Mouse (Mus musculus): ENCODE measurements around the gene Chrnd.

Gene Chrnd

DNA sequence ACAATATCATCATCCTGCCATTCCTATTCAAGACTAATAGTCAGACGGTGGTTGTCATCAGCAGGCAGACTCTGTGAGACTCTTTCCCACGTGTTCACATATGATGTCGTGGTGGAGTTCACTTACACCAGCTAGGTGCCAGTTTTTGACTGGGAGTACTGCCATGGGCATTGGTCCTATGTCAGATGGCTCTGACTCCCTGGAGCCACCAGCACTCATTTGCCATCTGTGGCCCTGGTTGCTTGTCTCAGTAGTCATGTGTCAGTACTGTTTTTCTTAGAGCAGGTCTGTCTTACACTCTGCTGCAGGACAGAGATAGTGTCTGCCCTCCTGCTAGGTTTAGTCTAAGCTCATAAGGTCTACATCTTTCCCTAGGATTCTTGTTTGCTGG, 36.7 kb downstream of the Chrnd start:
- no peak for DNase-seq (ENCODE audit: low spot score in 2 of 2)

DNA sequence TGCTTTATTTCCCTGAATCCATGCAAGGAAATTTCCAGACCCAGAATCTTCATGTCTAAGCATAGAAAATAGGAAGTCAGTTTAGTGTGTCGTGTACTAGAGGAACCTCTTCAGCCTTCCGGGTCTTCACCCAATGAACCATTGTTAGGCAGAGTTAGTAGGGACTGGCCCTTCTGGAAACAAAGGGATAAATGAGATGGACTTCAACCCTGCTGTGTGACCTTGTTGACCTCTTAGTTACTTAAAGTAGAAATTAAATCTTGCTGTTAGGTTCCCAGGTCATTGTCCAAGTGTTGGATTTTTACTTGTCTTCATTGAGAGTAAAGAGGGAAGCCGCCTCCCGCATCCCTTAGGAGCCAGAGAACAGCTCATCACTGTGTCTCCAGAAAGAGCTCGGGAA, 40.2 kb downstream of the Chrnd start:
- no peak for DNase-seq (ENCODE audit: low spot score in 2 of 2)

DNA sequence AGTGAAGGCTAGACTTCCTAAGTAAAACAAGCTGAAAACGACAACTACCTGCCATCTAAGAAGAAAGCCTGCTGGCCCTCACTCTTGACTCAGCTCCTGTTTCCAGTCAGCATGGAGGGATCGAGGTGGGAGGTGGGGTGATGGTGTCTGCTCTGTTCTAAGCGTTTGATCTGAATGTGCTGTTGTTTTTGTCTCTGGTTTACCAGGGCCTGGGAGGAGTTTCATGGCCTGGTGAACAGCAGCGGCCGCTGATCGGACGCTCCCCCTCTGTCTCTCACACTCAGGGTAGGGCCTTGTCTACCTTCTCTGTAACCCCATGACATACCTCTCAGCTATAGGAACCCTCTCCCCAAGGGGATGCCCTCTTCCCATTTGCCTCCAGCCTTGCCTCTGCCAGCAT, 41.8 kb downstream of the Chrnd start:
- no peak for DNase-seq (ENCODE audit: low spot score in 2 of 2)

DNA sequence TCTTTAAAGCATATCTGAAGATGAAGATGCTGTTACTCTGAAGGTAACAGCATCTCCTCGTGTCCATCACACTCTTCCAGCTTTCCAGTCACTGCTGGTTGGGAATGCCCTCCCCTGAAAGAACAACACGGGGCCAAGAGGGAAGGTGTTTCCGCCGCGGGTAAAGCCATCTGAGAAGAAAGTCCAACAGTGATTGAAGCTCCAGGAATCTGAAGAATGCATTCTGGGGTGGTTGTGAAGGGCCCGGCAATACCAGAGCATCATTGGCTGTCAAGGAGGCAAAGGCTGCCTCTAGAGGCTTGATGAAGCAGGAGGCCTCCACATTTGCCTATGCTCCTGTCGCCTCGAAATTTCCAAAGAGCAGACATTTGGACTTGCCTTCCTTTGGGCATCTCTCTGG, 48.6 kb downstream of the Chrnd start:
- DNase-seq (ENCODE audit: low spot score in 2 of 2), result no peak

DNA sequence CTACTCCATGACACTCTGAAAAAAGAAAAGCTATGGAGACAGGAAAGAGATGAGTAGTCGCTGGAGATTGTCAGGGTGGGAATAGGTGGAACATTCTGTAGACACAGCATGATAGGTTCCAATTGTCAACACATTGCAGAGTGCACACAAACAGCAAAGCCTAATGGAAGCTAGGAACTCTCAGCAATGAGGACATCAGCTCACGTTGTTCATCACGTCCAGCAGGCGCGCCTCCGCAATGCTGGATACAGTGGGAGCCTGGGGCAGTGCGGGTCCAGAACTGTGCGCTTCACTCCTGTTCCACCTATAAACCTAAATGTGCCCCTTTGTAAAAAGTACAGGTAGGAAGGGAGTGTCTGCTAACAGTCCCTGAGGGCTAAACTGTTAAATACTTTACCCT, 52.6 kb downstream of the Chrnd start:
- no peak for DNase-seq (ENCODE audit: low spot score in 2 of 2)

DNA sequence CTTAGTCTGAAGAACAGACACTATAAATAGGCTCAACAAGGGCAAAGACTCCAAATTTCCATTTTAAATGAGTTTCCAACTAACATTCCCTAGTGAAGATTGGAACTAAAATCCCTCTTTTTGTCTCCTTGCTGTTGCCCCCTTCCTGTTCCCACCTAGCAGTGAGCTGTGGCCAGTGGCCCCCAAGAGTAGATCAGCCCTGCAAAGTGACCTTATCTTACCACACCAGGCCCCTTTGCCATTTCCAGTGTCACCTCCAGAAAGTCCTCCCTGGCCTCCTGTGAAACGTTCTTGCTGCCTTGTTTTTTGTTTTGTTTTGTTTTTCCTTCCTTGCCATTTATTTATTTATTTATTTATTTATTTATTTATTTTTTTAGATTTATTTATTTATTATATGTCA, 55.0 kb downstream of the Chrnd start:
- no peak for DNase-seq (ENCODE audit: low spot score in 2 of 2)

DNA sequence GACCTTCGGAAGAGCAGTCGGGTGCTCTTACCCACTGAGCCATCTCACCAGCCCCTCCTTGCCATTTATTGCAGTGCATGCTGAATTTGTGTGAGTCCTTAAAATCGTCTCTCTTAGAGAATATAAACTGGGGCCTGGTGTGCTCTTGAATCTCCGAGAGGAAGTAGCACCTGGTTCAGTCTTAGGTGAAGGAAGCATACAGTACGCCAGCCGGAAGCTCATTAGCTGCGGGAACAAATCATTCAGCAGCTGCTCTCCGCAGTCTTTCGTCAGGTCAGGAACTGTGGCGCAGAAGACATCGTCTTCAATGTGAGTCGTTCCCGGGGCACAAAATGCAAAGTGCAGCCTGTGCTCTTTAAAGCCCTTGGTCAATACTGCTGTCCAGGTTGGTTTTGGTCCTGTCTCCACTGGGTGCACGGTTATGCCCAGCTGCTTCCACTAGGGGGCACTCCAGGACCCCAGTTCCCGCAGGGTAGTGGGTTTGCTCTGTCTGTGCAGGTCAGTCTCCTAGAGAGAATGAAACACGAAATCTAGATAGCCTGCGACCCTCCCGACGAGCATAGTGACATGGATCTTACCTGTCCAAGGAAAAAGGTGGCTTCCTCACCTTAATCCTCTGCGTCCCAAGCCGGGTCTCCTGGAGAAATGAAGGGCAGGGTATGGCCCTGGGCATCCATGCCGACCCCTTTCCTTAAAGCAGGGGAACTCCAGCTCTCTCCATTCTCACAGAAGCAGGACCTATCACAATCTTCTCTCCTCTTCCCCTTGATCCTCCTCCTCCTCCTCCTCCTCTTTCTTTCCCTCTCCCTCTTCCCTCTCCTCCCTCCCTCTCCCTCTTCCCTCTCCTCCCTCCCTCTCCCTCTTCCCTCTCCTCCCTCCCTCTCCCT, 55.8 kb downstream of the Chrnd start:
- peak; percentile 59 to 83 for DNase-seq (ENCODE audit: low spot score in 2 of 2)
